Mouse (Mus musculus) hindbrain, postnatal 0 days (tissue): ENCODE data around the gene Gm21992. TPM values are rescaled to one million over a fixed set of nuclear protein-coding genes. Genes with fewer than 3 reads are reported as not detected.

Experiments used
- ATAC-seq: fragments of 200-750 bp; cut with Nextera tagmentation; 2 replicates; pipeline ENCODE4 v1.8.0; 2017; ENCODE audit warnings: mild to moderate bottlenecking, moderate TSS enrichment, moderate library complexity
- DNase-seq: peaks from one replicate; pipeline ENCODE4 v3.0.0-alpha.2; 2015; ENCODE audit warnings: low spot score
- H3K27ac ChIP-seq: fragments of 300-500 bp; sonication (generic); 2 replicates; pipeline ENCODE4 v1.5.1; 2014; ENCODE audit warnings: mild to moderate bottlenecking
- H3K27me3 ChIP-seq: fragments of 300-500 bp; sonication (generic); 2 replicates; pipeline ENCODE4 v1.6.1; 2014; ENCODE audit warnings: low read length, mixed read lengths; ENCODE audit not compliant: insufficient read depth
- H3K36me3 ChIP-seq: fragments of 300-500 bp; sonication (generic); 2 replicates; pipeline ENCODE4 v1.6.1; 2014; ENCODE audit warnings: low read length, mixed read lengths; ENCODE audit not compliant: insufficient read depth
- H3K4me1 ChIP-seq: fragments of 300-500 bp; sonication (generic); 2 replicates; pipeline ENCODE4 v1.6.1; 2014; ENCODE audit warnings: antibody characterized with exemption, low read length, mixed read lengths; ENCODE audit not compliant: insufficient read depth
- H3K4me2 ChIP-seq: fragments of 300-500 bp; sonication (generic); 2 replicates; pipeline ENCODE4 v1.6.1; 2014; ENCODE audit warnings: low read depth, mild to moderate bottlenecking, low read length, moderate library complexity, mixed read lengths
- H3K4me3 ChIP-seq: fragments of 300-500 bp; sonication (generic); 2 replicates; pipeline ENCODE4 v1.5.1; 2014; ENCODE audit warnings: low read length
- H3K9ac ChIP-seq: fragments of 300-500 bp; sonication (generic); replicated peaks from 2 replicates; pipeline ENCODE4 v1.6.1; 2014; ENCODE audit warnings: mild to moderate bottlenecking, low read length, moderate library complexity, mixed read lengths
- H3K9me3 ChIP-seq: fragments of 300-500 bp; sonication (generic); 2 replicates; pipeline ENCODE4 v1.6.1; 2016; ENCODE audit warnings: low read length, mixed read lengths
- CTCF ChIP-seq: IDR thresholded peaks from 2 replicates; pipeline ENCODE4 v1.5.1; 2016; ENCODE audit warnings: antibody characterized with exemption, control low read depth, low read depth
- WGBS: fragments of 180-500 bp; shearing (Covaris S2); extraction: QIAGEN DNeasy Blood & Tissue Kit; methylation state at CpG from one replicate; pipeline ENCODE4 v1.1.7; 2014; 5-methylcytosine and 5-hydroxymethylcytosine counted together
- polyA plus RNA-seq: library from polyadenylated mRNA; unstranded; fragments of >200 nt; fragmentation: Nextera tagmentation; extraction: Ambion mirVana; gene quantifications from 2 replicates; pipeline ENCODE4 v1.2.1, GENCODE M21; 2015
- total RNA-seq: library from RNA; depleted of rRNA; stranded (reverse); fragments of >200 nt; gene quantifications from 2 replicates; pipeline ENCODE4 v1.2.3, GENCODE M21; 2014; rRNA removed

Gene Gm21992
- total and polyA plus RNA-seq, 2 experiments from 2014 or later = 9.8 to 11.9 TPM

- DNase-seq (peak; percentile 84), ATAC-seq (peak; percentile 93)
- Histone ChIP-seq H3K4me3 (peak within 1 kb of the TSS; percentile 57), H3K9me3 (no peaks in the 10 kb centered on the region), H3K4me2 (peak within 1 kb of the TSS; percentile 74), H3K36me3 (no peaks in the 10 kb centered on the region), H3K4me1 (peaks cover 11% of the 10 kb centered on the region; the same call in 1 of the 2 replicates), H3K27me3 (no peaks in the 10 kb centered on the region), H3K27ac (peak within 1 kb of the TSS; percentile 83), H3K9ac (peak within 1 kb of the TSS; percentile 71)
- no peak for TF ChIP-seq CTCF
- under 1% methylated on average over 40 of the region's 40 CpGs for WGBS
Measured at GRCm38 (mm10) chr19:4698205-4698677, 113.2 kb downstream of the Gm21992 start, which contains the start of gene Gm960. Gm960 (minus strand) TSS chr19:4698668.

GRCm38 (mm10) chr19:4697721-4698120, 113.7 kb downstream of the Gm21992 start:
- Histone ChIP-seq H3K36me3 (no peaks in the 10 kb centered on the region), H3K27ac (peak overlapping the region; percentile 83), H3K4me3 (peak overlapping the region; percentile 57), H3K4me1 (peaks cover 11% of the 10 kb centered on the region; the same call in 1 of the 2 replicates), H3K9ac (peak overlapping the region; percentile 71), H3K4me2 (peak overlapping the region; percentile 74), H3K9me3 (no peaks in the 10 kb centered on the region), H3K27me3 (no peaks in the 10 kb centered on the region)
- peak; percentile 27; the same call in 1 of the 2 replicates for ATAC-seq
- DNase-seq = no peak
- WGBS = 63% methylated on average over 9 of the region's 9 CpGs
- TF ChIP-seq CTCF = no peak

DNA sequence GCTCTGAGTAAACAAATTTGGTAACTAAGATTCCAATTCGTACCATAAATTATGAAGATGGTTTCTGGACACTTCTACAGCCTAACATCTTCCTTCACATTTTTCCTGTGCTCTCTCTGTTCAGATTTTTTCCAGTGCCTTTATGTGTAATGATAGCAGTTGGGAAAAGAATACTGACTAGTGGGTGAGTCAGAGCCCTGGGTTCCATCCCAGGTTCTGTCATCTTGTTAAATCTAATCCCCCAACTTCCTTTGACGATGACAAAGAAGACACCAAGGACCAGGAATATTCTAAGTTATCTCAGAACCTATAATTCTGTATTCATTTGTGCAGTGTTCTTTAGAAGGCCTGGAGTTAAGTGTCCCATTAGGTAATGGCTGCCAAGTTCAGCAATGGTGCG, 114.3 kb downstream of the Gm21992 start:
- Histone ChIP-seq H3K36me3 (no peaks in the 10 kb centered on the region), H3K4me3 (no peak overlapping the region), H3K9ac (no peak overlapping the region), H3K4me1 (peaks cover 11% of the 10 kb centered on the region; the same call in 1 of the 2 replicates), H3K9me3 (no peaks in the 10 kb centered on the region), H3K27ac (no peak overlapping the region), H3K27me3 (no peaks in the 10 kb centered on the region), H3K4me2 (peak overlapping the region; percentile 74; the same call in 1 of the 2 replicates)
- 85% methylated on average over 3 of the region's 3 CpGs for WGBS
- DNase-seq (no peak), ATAC-seq (no peak)
- TF ChIP-seq CTCF = no peak

- TF ChIP-seq CTCF = no peak
- ATAC-seq (no peak), DNase-seq (no peak)
- no peak overlapping the region for H3K4me3 ChIP-seq
- H3K27me3 ChIP-seq = no peaks in the 10 kb centered on the region
- no peak overlapping the region for H3K9ac ChIP-seq
- H3K4me1 ChIP-seq = peaks cover 10% of the 10 kb centered on the region; the same call in 1 of the 2 replicates
- H3K9me3 ChIP-seq = no peaks in the 10 kb centered on the region
- no peak overlapping the region for H3K27ac ChIP-seq
- H3K36me3 ChIP-seq = no peaks in the 10 kb centered on the region
- WGBS = 69% methylated on average over 3 of the region's 3 CpGs
- H3K4me2 ChIP-seq = no peak overlapping the region
Measured at GRCm38 (mm10) chr19:4694346-4694745, 117.1 kb downstream of the Gm21992 start.

Other genes with a start within 250 kb of the Gm21992 start
- gene Lrfn4, start 195.9 kb downstream of the Gm21992 start, total RNA-seq = 172 and 178 TPM in 2 replicates
- 14.1 and 15.6 TPM in 2 replicates for gene Lrfn4, start 195.9 kb downstream of the Gm21992 start, polyA plus RNA-seq
- gene Rce1, start 186.0 kb downstream of the Gm21992 start, total RNA-seq = 59.6 and 77.1 TPM in 2 replicates
- 47.6 and 48.9 TPM in 2 replicates for gene Rce1, start 186.0 kb downstream of the Gm21992 start, polyA plus RNA-seq
- gene Gm960, start 112.9 kb downstream of the Gm21992 start, total RNA-seq = 1.3 and 4.2 TPM in 2 replicates
- 5.2 and 5.5 TPM in 2 replicates for gene Gm960, start 112.9 kb downstream of the Gm21992 start, polyA plus RNA-seq
- 143 and 164 TPM in 2 replicates for gene Sptbn2, start 100.4 kb downstream of the Gm21992 start, total RNA-seq
- gene Sptbn2, start 100.4 kb downstream of the Gm21992 start, polyA plus RNA-seq = 17.9 TPM in 2 replicates
- gene Rbm4b, start 55.1 kb downstream of the Gm21992 start, total RNA-seq = 59.2 and 69.4 TPM in 2 replicates
- gene Rbm4b, start 55.1 kb downstream of the Gm21992 start, polyA plus RNA-seq = 81.8 and 84.8 TPM in 2 replicates
- gene Rbm4, start 17.7 kb downstream of the Gm21992 start, total RNA-seq = 85.3 and 85.6 TPM in 2 replicates
- 39.7 and 40.9 TPM in 2 replicates for gene Rbm4, start 17.7 kb downstream of the Gm21992 start, polyA plus RNA-seq
- gene Rbm14, start within 50 bp of the Gm21992 start, total RNA-seq = 40.1 and 45.6 TPM in 2 replicates
- gene Rbm14, start within 50 bp of the Gm21992 start, polyA plus RNA-seq = 37.5 TPM in 2 replicates
- 21.2 and 32.0 TPM in 2 replicates for gene Ccs, start 27.7 kb upstream of the Gm21992 start, total RNA-seq
- 48.4 and 51.1 TPM in 2 replicates for gene Ccs, start 27.7 kb upstream of the Gm21992 start, polyA plus RNA-seq
- gene Ccdc87, start 27.8 kb upstream of the Gm21992 start, total RNA-seq = 0.72 and 0.89 TPM in 2 replicates
- gene Ccdc87, start 27.8 kb upstream of the Gm21992 start, polyA plus RNA-seq = 0.71 and 0.83 TPM in 2 replicates
- 80.2 and 147 TPM in 2 replicates for gene Ctsf, start 43.5 kb upstream of the Gm21992 start, total RNA-seq
- 98.2 and 106 TPM in 2 replicates for gene Ctsf, start 43.5 kb upstream of the Gm21992 start, polyA plus RNA-seq
- 6.8 and 8.4 TPM in 2 replicates for gene Actn3, start 66.3 kb upstream of the Gm21992 start, total RNA-seq
- gene Actn3, start 66.3 kb upstream of the Gm21992 start, polyA plus RNA-seq = 3.8 and 3.9 TPM in 2 replicates
- gene Zdhhc24, start 67.1 kb upstream of the Gm21992 start, total RNA-seq = 29.1 and 30.7 TPM in 2 replicates
- gene Zdhhc24, start 67.1 kb upstream of the Gm21992 start, polyA plus RNA-seq = 17.4 and 20.9 TPM in 2 replicates
- gene Bbs1, start 95.0 kb upstream of the Gm21992 start, total RNA-seq = 17.9 and 37.6 TPM in 2 replicates
- 7.3 and 9.1 TPM in 2 replicates for gene Bbs1, start 95.0 kb upstream of the Gm21992 start, polyA plus RNA-seq
- 94.0 and 111 TPM in 2 replicates for gene Dpp3, start 116.7 kb upstream of the Gm21992 start, total RNA-seq
- 78.3 and 79.2 TPM in 2 replicates for gene Dpp3, start 116.7 kb upstream of the Gm21992 start, polyA plus RNA-seq
- 11.9 and 13.4 TPM in 2 replicates for gene Peli3, start 131.5 kb upstream of the Gm21992 start, total RNA-seq
- 8.1 and 8.6 TPM in 2 replicates for gene Peli3, start 131.5 kb upstream of the Gm21992 start, polyA plus RNA-seq
- gene Mrpl11, start 150.5 kb upstream of the Gm21992 start, total RNA-seq = 83.5 and 90.4 TPM in 2 replicates
- gene Mrpl11, start 150.5 kb upstream of the Gm21992 start, polyA plus RNA-seq = 138 and 139 TPM in 2 replicates
- 1.9 and 3.0 TPM in 2 replicates for gene Npas4, start 178.7 kb upstream of the Gm21992 start, total RNA-seq
- gene Npas4, start 178.7 kb upstream of the Gm21992 start, polyA plus RNA-seq = 0.13 and 0.20 TPM in 2 replicates
- 13.9 and 22.5 TPM in 2 replicates for gene Slc29a2, start 212.2 kb upstream of the Gm21992 start, total RNA-seq
- gene Slc29a2, start 212.2 kb upstream of the Gm21992 start, polyA plus RNA-seq = 15.5 and 16.3 TPM in 2 replicates
- 166 and 178 TPM in 2 replicates for gene B4gat1, start 227.2 kb upstream of the Gm21992 start, total RNA-seq
- 166 and 174 TPM in 2 replicates for gene B4gat1, start 227.2 kb upstream of the Gm21992 start, polyA plus RNA-seq
- 4.5 and 8.5 TPM in 2 replicates for gene AC124502.3, start 227.3 kb upstream of the Gm21992 start, total RNA-seq
- 2.4 and 3.0 TPM in 2 replicates for gene AC124502.3, start 227.3 kb upstream of the Gm21992 start, polyA plus RNA-seq
- 5.0 and 5.5 TPM in 2 replicates for gene Brms1, start 229.7 kb upstream of the Gm21992 start, total RNA-seq
- 22.5 and 22.6 TPM in 2 replicates for gene Brms1, start 229.7 kb upstream of the Gm21992 start, polyA plus RNA-seq
- 0.93 and 2.0 TPM in 2 replicates for gene Rin1, start 238.9 kb upstream of the Gm21992 start, total RNA-seq
- 0.72 and 0.86 TPM in 2 replicates for gene Rin1, start 238.9 kb upstream of the Gm21992 start, polyA plus RNA-seq